Mouse (Mus musculus): ENCODE measurements around the gene Fam193b.
"Not testable (repeated sequence)": the region's sequence is repeated elsewhere in the genome, so short reads cannot be mapped to it uniquely, and the experiment has no call there.

The Fam193b gene

GRCm38 (mm10) chr13:55571977-55572376, 1.1 kb upstream of the Fam193b start:
- in situ Hi-C loops (cut with MseI, MboI): no loop called here

DNA sequence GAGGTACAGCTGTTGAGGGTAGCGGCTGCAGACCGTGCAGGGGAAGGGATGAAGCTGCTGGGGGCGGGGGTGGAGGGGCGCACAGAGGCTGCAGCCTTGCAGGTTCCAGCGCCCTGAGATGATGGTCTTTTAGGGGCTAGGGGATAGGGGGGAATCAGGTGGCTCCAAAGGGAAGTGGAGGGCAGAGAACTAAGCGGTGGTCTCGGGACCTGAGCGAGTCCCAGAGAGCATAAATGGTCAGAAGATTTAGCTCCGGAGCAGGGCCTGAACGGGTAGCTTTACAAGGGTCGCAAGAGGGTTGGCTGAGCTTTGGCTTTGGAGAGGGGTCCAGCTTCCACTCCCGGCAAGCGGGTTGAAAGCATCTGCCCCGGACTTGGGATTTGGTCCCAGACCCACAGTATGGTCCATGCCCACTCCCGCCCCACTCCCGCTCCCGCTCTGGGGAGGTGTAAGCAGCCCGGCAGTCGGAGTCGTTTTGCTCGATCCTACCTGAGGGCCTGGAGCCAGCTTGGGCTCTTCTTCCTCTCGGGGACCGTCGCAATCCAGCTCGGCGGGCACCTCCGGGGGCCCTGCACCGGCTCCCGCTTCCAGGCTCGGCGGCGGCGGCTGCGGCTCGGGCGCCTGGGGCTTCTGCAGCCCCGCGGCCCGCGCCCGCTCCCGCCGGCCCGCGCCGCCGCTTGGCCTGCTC, 490 bp downstream of the Fam193b start:
- in situ Hi-C loops (cut with MseI, MboI): no loop called here

- in situ Hi-C loops (cut with MseI, MboI): no loop called here
Measured at GRCm38 (mm10) chr13:55569726-55570285, 1.1 kb downstream of the Fam193b start.

DNA sequence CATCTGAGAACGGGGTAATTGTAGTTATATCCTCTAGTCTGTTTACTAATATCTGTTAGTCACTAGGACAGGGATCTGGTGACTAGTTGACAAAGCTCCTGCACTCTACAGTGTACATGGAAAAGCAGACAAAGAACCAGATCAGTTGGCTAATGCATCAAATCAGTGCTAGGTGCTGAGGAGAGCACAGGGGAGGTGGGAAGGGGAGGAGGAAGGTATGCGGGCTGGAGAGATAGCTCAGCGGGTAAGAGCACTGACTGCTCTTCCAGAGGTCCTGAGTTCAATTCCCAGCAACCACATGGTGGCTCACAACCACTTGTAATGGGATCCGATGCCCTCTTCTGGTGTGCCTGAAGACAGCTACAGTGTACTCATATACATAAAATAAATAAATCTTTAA, 2.4 kb downstream of the Fam193b start:
- in situ Hi-C loops (cut with MseI, MboI): not testable (repeated sequence)

- in situ Hi-C loops (cut with MseI, MboI): no loop called here
Measured at GRCm38 (mm10) chr13:55567949-55568348, 3.0 kb downstream of the Fam193b start.

DNA sequence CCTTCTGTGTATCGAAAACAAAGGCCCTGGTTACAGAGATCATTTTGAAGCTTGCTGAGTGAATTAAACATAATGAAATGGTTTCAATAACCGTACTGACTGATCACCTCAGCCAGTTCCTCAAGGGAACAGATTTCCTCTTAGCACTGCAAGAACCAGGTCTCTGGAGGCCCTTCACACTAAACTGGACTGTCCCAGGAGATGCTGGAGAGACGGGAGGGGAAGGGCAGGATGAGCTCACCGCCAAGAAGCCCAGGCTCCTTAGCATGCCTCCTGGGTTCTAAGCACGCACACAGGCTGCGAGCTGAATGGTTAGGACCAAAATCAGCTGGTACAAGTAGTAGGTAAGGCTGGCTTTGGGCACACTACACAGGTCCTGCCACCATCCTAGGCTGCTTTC, 3.9 kb downstream of the Fam193b start:
- in situ Hi-C loops (cut with MseI, MboI): no loop called here

DNA sequence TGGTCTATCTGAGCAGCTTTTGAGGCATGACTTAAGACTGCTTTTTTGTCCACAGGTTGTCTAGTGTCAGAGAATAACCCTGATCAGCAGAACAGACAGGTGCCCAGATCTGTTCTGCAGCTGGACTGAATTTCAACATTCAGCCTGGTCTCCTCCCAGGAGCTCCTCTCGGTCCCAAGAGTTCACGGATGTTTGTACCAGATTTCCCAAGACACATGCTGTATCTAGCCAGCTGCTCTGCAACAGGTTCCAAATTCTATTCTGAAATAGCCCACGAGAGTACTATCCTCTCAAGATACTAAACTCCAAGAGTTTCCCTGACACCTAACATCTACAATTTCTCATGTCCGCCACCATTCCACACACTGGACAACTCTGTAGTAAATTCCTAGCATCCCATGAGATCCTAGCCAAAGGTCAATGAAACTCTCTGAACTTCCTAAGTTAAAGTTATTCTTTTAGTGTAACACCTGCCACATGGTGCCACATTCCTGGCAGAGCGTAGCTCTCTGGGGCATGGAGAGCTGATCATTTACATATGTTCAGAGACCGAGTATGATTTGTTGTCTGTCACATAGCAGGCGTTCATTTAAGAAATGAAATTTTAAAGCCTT, 7.5 kb downstream of the Fam193b start:
- in situ Hi-C loops (cut with MseI, MboI): no loop called here

- in situ Hi-C loops (cut with MseI, MboI): no loop called here
Measured at GRCm38 (mm10) chr13:55557499-55557898, 13.4 kb downstream of the Fam193b start.

- in situ Hi-C loops (cut with MseI, MboI): no loop called here
Measured at GRCm38 (mm10) chr13:55555921-55556320, 15.0 kb downstream of the Fam193b start.

DNA sequence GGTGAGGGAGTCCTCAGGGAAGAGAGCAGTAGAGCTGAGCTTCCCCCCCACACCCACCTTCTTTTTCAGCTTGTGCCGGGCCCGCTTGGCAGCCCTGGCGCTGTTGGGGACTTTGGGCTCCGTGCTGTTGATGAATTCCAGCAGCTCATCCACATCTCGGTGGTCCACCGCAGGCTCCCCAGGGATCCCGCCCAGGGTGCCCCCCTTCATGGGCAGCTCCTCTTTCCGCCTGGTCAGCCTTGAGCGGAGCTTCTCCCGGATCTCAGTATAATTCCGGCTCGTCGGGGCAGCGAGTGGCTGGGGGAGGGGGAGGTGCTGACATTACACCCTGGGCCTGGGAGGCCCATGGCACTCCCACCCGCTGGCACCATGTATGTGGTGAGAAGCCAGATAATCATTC, 21.9 kb downstream of the Fam193b start:
- in situ Hi-C loops (cut with MseI, MboI): no loop called here

DNA sequence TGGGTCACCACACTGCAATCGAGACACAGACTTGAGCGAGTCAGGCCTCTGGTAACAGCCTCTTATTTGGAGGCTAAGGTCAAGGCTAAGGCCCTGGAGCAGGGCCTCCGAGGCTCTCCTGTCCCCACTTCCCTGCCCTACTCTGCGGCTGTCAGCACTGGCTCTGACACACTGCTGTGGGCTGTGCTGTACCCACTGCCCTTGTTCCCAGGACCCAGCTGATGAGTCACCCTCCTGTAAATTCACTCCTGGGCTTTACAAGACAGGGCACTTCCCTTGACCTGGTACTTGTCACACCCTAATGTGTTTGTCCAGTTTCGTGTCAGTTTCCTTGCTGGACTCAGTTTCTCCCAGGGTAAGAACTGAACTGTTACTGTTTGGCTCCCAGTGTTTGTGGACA, 22.5 kb downstream of the Fam193b start:
- in situ Hi-C loops (cut with MseI, MboI): no loop called here

DNA sequence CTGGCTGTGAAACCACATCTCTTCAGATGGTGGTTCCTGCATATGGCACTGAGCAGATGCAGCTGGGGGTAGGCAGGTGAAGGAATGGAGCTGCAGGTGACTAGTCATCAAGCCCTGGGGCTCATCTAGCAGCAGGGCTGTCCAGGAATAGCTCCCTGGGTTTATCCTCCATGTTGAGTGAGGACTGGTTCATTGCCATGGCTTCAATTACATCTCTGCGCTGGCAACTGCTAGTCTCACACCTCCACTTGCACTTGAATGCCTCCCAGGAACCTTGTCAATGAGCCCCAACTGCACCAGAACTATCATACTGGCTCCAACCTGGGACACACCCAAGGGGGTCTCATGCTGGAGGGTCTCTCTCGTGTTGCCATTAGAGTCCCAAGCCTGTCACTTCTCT, 23.0 kb downstream of the Fam193b start:
- in situ Hi-C loops (cut with MseI, MboI): no loop called here

GRCm38 (mm10) chr13:55544792-55545191, 26.1 kb downstream of the Fam193b start:
- in situ Hi-C loops (cut with MseI, MboI): no loop called here

DNA sequence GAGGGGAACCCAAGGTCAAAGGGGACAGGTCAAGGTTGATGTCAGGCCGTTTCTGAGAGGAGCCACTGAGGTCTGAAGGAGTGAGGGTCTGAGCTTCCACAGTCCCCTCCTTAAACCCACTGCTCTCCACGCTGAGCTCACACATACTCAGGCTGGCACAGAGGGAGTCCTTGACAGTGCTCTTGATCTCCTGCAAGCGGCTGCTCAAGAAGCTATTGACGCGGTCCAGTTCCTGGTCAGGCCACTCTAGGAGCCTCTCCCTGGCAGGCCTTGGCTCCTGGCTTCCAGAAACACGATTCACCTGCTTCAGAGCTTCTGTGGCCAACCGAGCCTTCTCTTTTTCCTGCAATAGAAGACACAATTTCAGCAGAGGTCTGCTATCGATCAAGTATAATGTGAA, 27.5 kb downstream of the Fam193b start:
- in situ Hi-C loops (cut with MseI, MboI): no loop called here

DNA sequence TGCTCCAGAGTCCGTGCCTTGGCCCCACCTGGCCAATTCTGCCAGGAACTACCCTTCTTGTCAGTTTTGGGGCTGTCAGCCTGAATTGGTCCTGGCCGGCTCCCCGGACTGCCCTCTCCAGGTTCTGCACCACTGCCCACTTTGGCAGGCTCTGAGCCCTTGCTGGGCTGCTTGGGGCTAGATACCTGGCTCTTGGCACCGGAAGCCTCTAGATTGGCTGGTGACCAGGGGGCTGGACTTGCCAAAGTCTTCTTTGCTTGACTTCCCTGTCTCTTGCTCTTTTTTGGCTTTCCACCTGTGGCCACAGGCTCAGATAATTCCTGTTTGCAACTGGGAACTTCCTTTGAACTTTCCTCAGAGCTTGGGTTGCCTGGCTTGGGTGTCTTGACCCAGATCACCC, 28.0 kb downstream of the Fam193b start:
- in situ Hi-C loops (cut with MseI, MboI): no loop called here

DNA sequence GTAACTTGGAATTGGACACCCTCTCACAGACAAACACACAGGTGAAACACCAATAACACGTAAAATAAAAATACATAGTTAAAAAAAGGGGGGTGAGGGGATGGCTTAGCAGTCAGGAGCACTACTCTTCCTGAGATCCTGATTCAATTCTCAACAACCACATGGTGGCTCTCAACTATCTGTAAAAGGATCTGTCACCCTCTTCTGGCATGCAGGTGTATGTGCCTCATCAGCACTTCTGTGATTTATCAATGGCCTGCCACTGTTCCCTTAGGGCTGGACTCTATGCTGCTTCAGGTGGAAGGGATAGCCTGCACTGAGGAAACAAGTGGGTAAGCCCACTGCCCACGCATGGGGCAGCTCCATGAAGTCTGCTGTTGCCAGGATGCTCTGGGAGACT, 30.0 kb downstream of the Fam193b start:
- in situ Hi-C loops (cut with MseI, MboI): no loop called here

GRCm38 (mm10) chr13:55536194-55537175, 34.4 kb downstream of the Fam193b start, which contains the start of gene Ddx41:
Gene Ddx41 (minus strand): TSS chr13:55536658.
- in situ Hi-C loops (cut with MseI, MboI): no loop called here

DNA sequence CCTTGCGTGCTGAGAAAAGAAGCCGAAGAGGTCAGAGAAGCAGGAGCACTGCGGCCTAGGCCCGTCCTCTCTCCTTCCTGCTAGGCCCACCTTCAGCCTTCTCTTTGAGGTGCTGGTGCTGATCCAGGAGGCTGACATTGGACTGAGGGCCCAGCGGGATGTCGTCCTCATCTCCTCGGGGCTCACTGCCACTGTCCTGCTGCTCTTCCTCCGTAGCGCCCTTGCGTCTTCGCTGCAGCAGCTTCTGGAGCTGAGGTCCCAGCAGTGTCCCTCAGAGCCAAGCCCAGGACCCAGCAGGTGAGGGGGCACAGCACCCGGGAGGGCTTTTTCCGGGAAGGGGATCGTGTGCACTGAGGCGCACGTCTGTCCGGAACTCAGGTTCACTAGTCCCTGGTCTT, 35.1 kb downstream of the Fam193b start:
- in situ Hi-C loops (cut with MseI, MboI): no loop called here

GRCm38 (mm10) chr13:55535191-55535590, 35.7 kb downstream of the Fam193b start:
- in situ Hi-C loops (cut with MseI, MboI): no loop called here

GRCm38 (mm10) chr13:55529198-55529915, 41.6 kb downstream of the Fam193b start, which contains the start of gene Dok3:
Gene Dok3 (minus strand): TSS chr13:55529296.
- in situ Hi-C loops (cut with MseI, MboI): no loop called here
